Mouse (Mus musculus) heart, adult 2 months (tissue): ENCODE measurements around the gene Sncb.

ENCODE experiments used
- EP300 ChIP-seq: fragments of 200-500 bp; IDR thresholded peaks from 2 replicates; pipeline ENCODE4 v1.6.1; 2011; ENCODE audit warnings: low read depth, low read length, control low read depth; ENCODE audit not compliant: insufficient read depth
- POLR2A ChIP-seq: fragments of 200-500 bp; IDR thresholded peaks from 2 replicates; pipeline ENCODE4 v1.6.1; 2011; ENCODE audit warnings: mild to moderate bottlenecking, low read depth, low read length, control low read depth; ENCODE audit not compliant: insufficient read depth

- TF ChIP-seq EP300 (no peak), POLR2A (no peak)
These were observed 26.1 kb upstream of the Sncb start for GRCm38 (mm10) chr13:54792259-54793230.
